Mouse (Mus musculus): ENCODE results near the gene Gm3233. TPM values are rescaled to one million over a fixed set of nuclear protein-coding genes. Genes with fewer than 3 reads are reported as not detected.
"Not testable (repeated sequence)": the region's sequence is repeated elsewhere in the genome, so short reads cannot be mapped to it uniquely, and the experiment has no call there.

The Gm3233 gene
- polyA plus RNA-seq, 1 experiment from 2014 or later: not detected

- not testable (repeated sequence) for H3K9ac ChIP-seq (ENCODE audit: low read depth, low read length); H3K27me3 ChIP-seq (replicated peaks; ENCODE audit: control insufficient read depth, insufficient read depth, low read length); H3K9me3 ChIP-seq (ENCODE audit: control insufficient read depth, low read length); ATAC-seq (replicated peaks; ENCODE audit: low FRiP score); H3K4me1 ChIP-seq (replicated peaks; ENCODE audit: control insufficient read depth, insufficient read depth, low read length); DNase-seq (ENCODE audit: low spot score); H3K27ac ChIP-seq (ENCODE audit: low read depth, low read length); H3K36me3 ChIP-seq (ENCODE audit: control insufficient read depth, insufficient read depth, low read length); H3K4me3 ChIP-seq (ENCODE audit: low read depth, low read length); H3K4me2 ChIP-seq
- 75% methylated on average over 1 of the region's 1 CpGs for WGBS
These were observed 8.8 kb downstream of the Gm3233 start for GRCm38 (mm10) chr10:77750686-77751085.

DNA sequence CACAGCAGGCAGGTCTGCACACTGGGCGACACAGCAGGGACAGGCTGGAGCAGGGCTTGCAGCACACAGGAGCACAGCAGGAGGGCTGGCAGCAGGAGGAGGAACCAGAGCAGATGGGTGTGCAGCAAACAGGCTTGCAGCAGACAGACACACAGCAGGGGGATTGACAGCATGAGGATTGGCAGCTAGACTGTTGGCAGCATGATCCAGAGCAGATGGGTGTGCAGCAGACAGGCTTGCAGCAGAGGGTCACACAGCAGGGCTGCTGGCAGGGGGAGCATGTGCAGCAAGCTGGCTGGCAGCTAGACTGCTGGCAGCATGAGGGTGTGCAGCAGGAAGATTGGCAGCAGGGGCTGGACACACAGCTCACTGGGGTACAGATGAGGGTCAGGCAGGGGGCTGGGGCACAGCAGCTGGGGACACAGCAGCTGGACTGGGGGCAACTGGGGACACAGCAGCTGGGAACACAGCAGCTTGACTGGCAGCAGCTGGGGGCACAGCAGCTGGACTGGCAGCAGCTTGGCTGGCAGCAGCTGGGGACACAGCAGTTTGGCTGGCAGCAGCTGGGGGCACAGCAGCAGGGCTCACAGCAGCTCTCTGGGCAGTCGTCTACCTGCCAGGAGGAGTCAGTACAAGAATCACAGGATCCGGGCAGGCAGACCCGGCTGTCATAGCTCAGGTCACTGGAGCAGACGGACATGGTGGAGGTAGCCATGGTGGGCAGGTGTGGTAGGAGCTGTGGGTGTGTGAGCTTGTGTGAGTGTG lies 17.4 kb downstream of the Gm3233 start, which contains the start of gene Gm18596:
TSS of gene Gm18596 (minus strand) at position 715 of the 765 bp plus-strand sequence.
- not testable (repeated sequence) for H3K27ac ChIP-seq (ENCODE audit: low read depth, low read length); H3K9ac ChIP-seq (ENCODE audit: low read depth, low read length); H3K4me2 ChIP-seq; H3K27me3 ChIP-seq (replicated peaks; ENCODE audit: control insufficient read depth, insufficient read depth, low read length); H3K4me1 ChIP-seq (replicated peaks; ENCODE audit: control insufficient read depth, insufficient read depth, low read length); ATAC-seq (replicated peaks; ENCODE audit: low FRiP score); H3K4me3 ChIP-seq (ENCODE audit: low read depth, low read length); DNase-seq (ENCODE audit: low spot score); H3K9me3 ChIP-seq (ENCODE audit: control insufficient read depth, low read length); H3K36me3 ChIP-seq (ENCODE audit: control insufficient read depth, insufficient read depth, low read length)
- WGBS: 51% methylated on average over 4 of the region's 5 CpGs

DNA sequence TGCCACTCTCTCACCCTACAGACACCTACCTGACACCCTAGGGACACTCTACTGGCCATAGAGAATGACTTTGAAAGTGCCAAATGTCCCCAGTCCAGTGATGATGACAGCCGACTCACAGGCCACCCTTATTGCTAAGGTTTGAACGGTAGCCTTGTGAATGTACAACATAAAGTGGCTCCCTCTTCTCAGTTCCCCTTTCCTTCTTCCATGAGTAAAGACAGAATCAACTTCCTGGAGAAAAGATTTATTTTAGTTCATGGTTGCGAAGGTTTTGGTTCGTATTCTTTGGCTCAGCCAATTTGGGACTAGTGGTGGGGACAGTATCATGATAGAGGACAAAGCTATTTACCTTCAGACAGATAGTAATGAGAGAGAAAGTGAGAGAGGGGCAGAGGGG lies 20.6 kb downstream of the Gm3233 start:
- DNase-seq (ENCODE audit: low spot score) (no peak), ATAC-seq (replicated peaks; ENCODE audit: low FRiP score) (no peak)
- peaks cover 7% of the 10 kb centered on the region; the same call in 1 of the 2 replicates for H3K9me3 ChIP-seq (ENCODE audit: control insufficient read depth, low read length)
- no peaks in the 10 kb centered on the region for H3K36me3 ChIP-seq (ENCODE audit: control insufficient read depth, insufficient read depth, low read length)
- no peak overlapping the region for H3K4me3 ChIP-seq (ENCODE audit: low read depth, low read length)
- H3K4me1 ChIP-seq (replicated peaks; ENCODE audit: control insufficient read depth, insufficient read depth, low read length): no peaks in the 10 kb centered on the region
- no peak overlapping the region for H3K4me2 ChIP-seq
- H3K27me3 ChIP-seq (replicated peaks; ENCODE audit: control insufficient read depth, insufficient read depth, low read length): no peaks in the 10 kb centered on the region; the same call in 1 of the 2 replicates
- WGBS: 83% methylated on average over 4 of the region's 4 CpGs
- no peak overlapping the region for H3K9ac ChIP-seq (ENCODE audit: low read depth, low read length)
- H3K27ac ChIP-seq (ENCODE audit: low read depth, low read length): no peak overlapping the region

- no peak for ATAC-seq (replicated peaks; ENCODE audit: low FRiP score)
- no peak for DNase-seq (ENCODE audit: low spot score)
- 86% methylated on average over 1 of the region's 1 CpGs for WGBS
These were observed 23.6 kb downstream of the Gm3233 start for GRCm38 (mm10) chr10:77735928-77736327.

DNA sequence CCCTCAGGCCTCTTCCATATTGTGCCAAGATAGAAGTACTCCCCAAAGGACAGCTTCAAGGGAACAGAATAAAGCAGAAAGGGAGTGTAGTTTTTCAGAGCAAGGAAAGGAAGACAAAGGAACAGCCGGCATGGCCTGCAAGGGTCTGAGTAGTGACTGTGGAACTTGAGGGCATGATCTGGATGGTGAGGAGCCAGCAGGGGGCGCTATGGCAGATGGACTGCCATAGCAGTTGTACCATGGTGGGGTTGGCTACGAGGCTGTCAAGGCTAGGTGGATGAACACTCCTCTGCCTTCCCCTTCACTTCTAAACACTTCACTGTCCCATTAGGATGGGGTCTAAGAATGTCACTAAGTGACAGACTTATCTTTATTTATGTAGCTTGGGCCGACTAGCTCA lies 30.2 kb downstream of the Gm3233 start:
- DNase-seq (ENCODE audit: low spot score) (no peak), ATAC-seq (replicated peaks; ENCODE audit: low FRiP score) (no peak)
- H3K36me3 ChIP-seq (ENCODE audit: control insufficient read depth, insufficient read depth, low read length): no peaks in the 10 kb centered on the region
- H3K27ac ChIP-seq (ENCODE audit: low read depth, low read length): no peak overlapping the region
- H3K4me1 ChIP-seq (replicated peaks; ENCODE audit: control insufficient read depth, insufficient read depth, low read length): no peaks in the 10 kb centered on the region
- H3K27me3 ChIP-seq (replicated peaks; ENCODE audit: control insufficient read depth, insufficient read depth, low read length): no peaks in the 10 kb centered on the region
- no peak overlapping the region for H3K9ac ChIP-seq (ENCODE audit: low read depth, low read length)
- H3K4me2 ChIP-seq: no peak overlapping the region
- WGBS: 44% methylated on average over 4 of the region's 4 CpGs
- 0 out of 2 replicates have a peak, but pooled peaks cover 3% of the 10 kb centered on the region for H3K9me3 ChIP-seq (ENCODE audit: control insufficient read depth, low read length)
- H3K4me3 ChIP-seq (ENCODE audit: low read depth, low read length): no peak overlapping the region

More at GRCm38 (mm10) chr10:77735928-77736327, 23.6 kb downstream of the Gm3233 start:
- H3K36me3 ChIP-seq (ENCODE audit: control insufficient read depth, insufficient read depth, low read length): no peaks in the 10 kb centered on the region
- no peak overlapping the region for H3K4me2 ChIP-seq
- no peak overlapping the region for H3K9ac ChIP-seq (ENCODE audit: low read depth, low read length)
- no peaks in the 10 kb centered on the region; the same call in 1 of the 2 replicates for H3K27me3 ChIP-seq (replicated peaks; ENCODE audit: control insufficient read depth, insufficient read depth, low read length)
- H3K27ac ChIP-seq (ENCODE audit: low read depth, low read length): no peak overlapping the region
- H3K9me3 ChIP-seq (ENCODE audit: control insufficient read depth, low read length): peaks cover 7% of the 10 kb centered on the region; the same call in 1 of the 2 replicates
- no peak overlapping the region for H3K4me3 ChIP-seq (ENCODE audit: low read depth, low read length)
- no peaks in the 10 kb centered on the region for H3K4me1 ChIP-seq (replicated peaks; ENCODE audit: control insufficient read depth, insufficient read depth, low read length)

GRCm38 (mm10) chr10:77728280-77728679 lies 31.2 kb downstream of the Gm3233 start:
- WGBS: 53% methylated on average over 4 of the region's 4 CpGs
- Histone ChIP-seq H3K4me3 (ENCODE audit: low read depth, low read length) (no peak overlapping the region), H3K9me3 (ENCODE audit: control insufficient read depth, low read length) (no peaks in the 10 kb centered on the region), H3K27ac (ENCODE audit: low read depth, low read length) (no peak overlapping the region), H3K9ac (ENCODE audit: low read depth, low read length) (no peak overlapping the region), H3K36me3 (ENCODE audit: control insufficient read depth, insufficient read depth, low read length) (no peaks in the 10 kb centered on the region), H3K27me3 (replicated peaks; ENCODE audit: control insufficient read depth, insufficient read depth, low read length) (no peaks in the 10 kb centered on the region), H3K4me2 (no peak overlapping the region), H3K4me1 (replicated peaks; ENCODE audit: control insufficient read depth, insufficient read depth, low read length) (no peaks in the 10 kb centered on the region)
- no peak for ATAC-seq (replicated peaks; ENCODE audit: low FRiP score)
- no peak for DNase-seq (ENCODE audit: low spot score)

DNA sequence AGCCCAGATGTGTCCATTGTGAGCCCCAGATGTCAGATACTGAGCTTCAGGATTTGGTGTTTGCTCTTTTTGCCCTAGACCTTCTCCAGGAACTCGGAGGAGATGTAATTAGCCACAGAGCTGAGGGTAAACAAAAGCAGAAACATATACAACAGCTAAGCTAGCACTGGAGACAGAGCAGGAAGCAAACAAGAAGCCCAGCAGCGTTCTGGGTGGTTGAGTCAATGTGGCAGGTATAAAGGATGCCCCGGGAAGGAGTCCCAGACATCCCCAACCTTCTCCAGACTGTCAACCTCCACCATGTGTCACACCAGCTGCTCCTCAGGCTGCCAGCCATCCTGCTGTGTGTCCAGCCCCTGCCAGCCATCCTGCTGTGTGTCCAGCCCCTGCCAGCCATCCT lies 33.3 kb downstream of the Gm3233 start, which contains the start of gene Gm10100:
TSS of gene Gm10100 (plus strand) at position 301 of the 400 bp plus-strand sequence.
- Histone ChIP-seq H3K9ac (ENCODE audit: low read depth, low read length) (no peak within 1 kb of the TSS), H3K4me3 (ENCODE audit: low read depth, low read length) (no peak within 1 kb of the TSS), H3K9me3 (ENCODE audit: control insufficient read depth, low read length) (no peaks in the 10 kb centered on the region), H3K4me1 (replicated peaks; ENCODE audit: control insufficient read depth, insufficient read depth, low read length) (no peaks in the 10 kb centered on the region), H3K27ac (ENCODE audit: low read depth, low read length) (no peak within 1 kb of the TSS), H3K27me3 (replicated peaks; ENCODE audit: control insufficient read depth, insufficient read depth, low read length) (no peaks in the 10 kb centered on the region), H3K36me3 (ENCODE audit: control insufficient read depth, insufficient read depth, low read length) (no peaks in the 10 kb centered on the region), H3K4me2 (no peak within 1 kb of the TSS)
- 53% methylated on average over 3 of the region's 3 CpGs for WGBS
- DNase-seq (ENCODE audit: low spot score): no peak
- ATAC-seq (replicated peaks; ENCODE audit: low FRiP score): no peak

- Histone ChIP-seq H3K27ac (ENCODE audit: low read depth, low read length) (no peak overlapping the region), H3K4me3 (ENCODE audit: low read depth, low read length) (no peak overlapping the region), H3K9me3 (ENCODE audit: control insufficient read depth, low read length) (no peaks in the 10 kb centered on the region), H3K4me2 (no peak overlapping the region), H3K36me3 (ENCODE audit: control insufficient read depth, insufficient read depth, low read length) (no peaks in the 10 kb centered on the region), H3K27me3 (replicated peaks; ENCODE audit: control insufficient read depth, insufficient read depth, low read length) (no peaks in the 10 kb centered on the region), H3K9ac (ENCODE audit: low read depth, low read length) (no peak overlapping the region), H3K4me1 (replicated peaks; ENCODE audit: control insufficient read depth, insufficient read depth, low read length) (no peaks in the 10 kb centered on the region)
- 69% methylated on average over 8 of the region's 8 CpGs for WGBS
- ATAC-seq (replicated peaks; ENCODE audit: low FRiP score) (no peak), DNase-seq (ENCODE audit: low spot score) (no peak)
These were observed 34.6 kb downstream of the Gm3233 start for GRCm38 (mm10) chr10:77724855-77725254.

- 78% methylated on average over 1 of the region's 1 CpGs for WGBS
- H3K4me2 ChIP-seq; H3K4me3 ChIP-seq (ENCODE audit: low read depth, low read length); ATAC-seq (replicated peaks; ENCODE audit: low FRiP score); H3K4me1 ChIP-seq (replicated peaks; ENCODE audit: control insufficient read depth, insufficient read depth, low read length); H3K36me3 ChIP-seq (ENCODE audit: control insufficient read depth, insufficient read depth, low read length); H3K9me3 ChIP-seq (ENCODE audit: control insufficient read depth, low read length); H3K9ac ChIP-seq (ENCODE audit: low read depth, low read length); H3K27ac ChIP-seq (ENCODE audit: low read depth, low read length); H3K27me3 ChIP-seq (replicated peaks; ENCODE audit: control insufficient read depth, insufficient read depth, low read length); DNase-seq (ENCODE audit: low spot score): not testable (repeated sequence)
These were observed 39.2 kb downstream of the Gm3233 start, which contains the start of gene Krtap12-1 for GRCm38 (mm10) chr10:77720299-77720698. Gene Krtap12-1, plus strand, starts transcription at chr10:77720599.
